Mouse (Mus musculus) testis, adult 2 months (tissue): ENCODE measurements at regions not wholly inside any gene's neighbourhood (a gene's known extent, or its start where the extent isn't known, plus 50 kb on each side); places are given as distances from the start of the nearest gene placed in this dataset.

ENCODE experiments used
- H3K27ac ChIP-seq: fragments of 200-500 bp; 2 replicates; pipeline ENCODE4 v1.5.1; 2012; ENCODE audit warnings: low read depth, low read length; ENCODE audit not compliant: control insufficient read depth, insufficient read depth
- H3K27me3 ChIP-seq: fragments of 200-500 bp; 2 replicates; pipeline ENCODE4 v1.6.1; 2012; ENCODE audit warnings: mild to moderate bottlenecking, low read length, moderate library complexity; ENCODE audit not compliant: control insufficient read depth, insufficient read depth
- H3K36me3 ChIP-seq: fragments of 200-500 bp; 2 replicates; pipeline ENCODE4 v1.6.1; 2012; ENCODE audit warnings: mild to moderate bottlenecking, low read length; ENCODE audit not compliant: control insufficient read depth, insufficient read depth
- H3K4me1 ChIP-seq: fragments of 200-500 bp; 2 replicates; pipeline ENCODE4 v1.6.1; 2012; ENCODE audit warnings: low read length; ENCODE audit not compliant: control insufficient read depth, insufficient read depth
- H3K4me3 ChIP-seq: fragments of 200-500 bp; 2 replicates; pipeline ENCODE4 v1.5.1; 2012; ENCODE audit warnings: low read depth, mild to moderate bottlenecking, low read length, moderate library complexity, mixed read lengths; ENCODE audit not compliant: control insufficient read depth
- CTCF ChIP-seq: fragments of 200-500 bp; IDR thresholded peaks from 2 replicates; pipeline ENCODE4 v1.5.1; 2012; ENCODE audit warnings: low read depth, mild to moderate bottlenecking, inconsistent platforms, low read length, moderate library complexity; ENCODE audit not compliant: control insufficient read depth, insufficient read depth, insufficient replicate concordance
- POLR2A ChIP-seq: fragments of 200-500 bp; IDR thresholded peaks from 2 replicates; pipeline ENCODE4 v1.6.1; 2012; ENCODE audit warnings: low read depth, mild to moderate bottlenecking, inconsistent platforms, low read length, moderate library complexity; ENCODE audit not compliant: control insufficient read depth

GRCm38 (mm10) chr9:116259569-116259968, 84.4 kb upstream of the Tgfbr2 start:
- Histone ChIP-seq H3K4me3 (no peak overlapping the region), H3K36me3 (no peaks in the 10 kb centered on the region), H3K4me1 (no peaks in the 10 kb centered on the region), H3K27ac (no peak overlapping the region), H3K27me3 (no peaks in the 10 kb centered on the region)
- TF ChIP-seq POLR2A (no peak), CTCF (no peak)

- no peak overlapping the region for H3K27ac ChIP-seq
- TF ChIP-seq CTCF (no peak), POLR2A (no peak)
- no peaks in the 10 kb centered on the region; the same call in 1 of the 2 replicates for H3K4me1 ChIP-seq
- H3K4me3 ChIP-seq = no peak overlapping the region
- no peaks in the 10 kb centered on the region for H3K36me3 ChIP-seq
- H3K27me3 ChIP-seq = no peaks in the 10 kb centered on the region
These were observed 78.4 kb upstream of the Tgfbr2 start for GRCm38 (mm10) chr9:116253546-116253945.

GRCm38 (mm10) chr9:116252788-116253187, 77.6 kb upstream of the Tgfbr2 start:
- H3K27me3 ChIP-seq = no peaks in the 10 kb centered on the region
- no peak overlapping the region for H3K4me3 ChIP-seq
- no peaks in the 10 kb centered on the region; the same call in 1 of the 2 replicates for H3K4me1 ChIP-seq
- H3K36me3 ChIP-seq = no peaks in the 10 kb centered on the region
- no peak overlapping the region for H3K27ac ChIP-seq
- TF ChIP-seq CTCF (no peak), POLR2A (no peak)

- Histone ChIP-seq H3K27me3 (no peaks in the 10 kb centered on the region), H3K36me3 (no peaks in the 10 kb centered on the region)
- TF ChIP-seq POLR2A (no peak), CTCF (no peak)
These were observed 74.6 kb upstream of the Tgfbr2 start for GRCm38 (mm10) chr9:116249791-116250190.

GRCm38 (mm10) chr9:116245136-116245535, 70.0 kb upstream of the Tgfbr2 start:
- no peaks in the 10 kb centered on the region for H3K27me3 ChIP-seq
- no peak overlapping the region for H3K4me3 ChIP-seq
- no peaks in the 10 kb centered on the region; the same call in 1 of the 2 replicates for H3K4me1 ChIP-seq
- no peak for TF ChIP-seq CTCF
- TF ChIP-seq POLR2A = no peak
- H3K36me3 ChIP-seq = no peaks in the 10 kb centered on the region
- no peak overlapping the region for H3K27ac ChIP-seq

More at GRCm38 (mm10) chr9:116249791-116250190, 74.6 kb upstream of the Tgfbr2 start:
- Histone ChIP-seq H3K27ac (no peak overlapping the region), H3K4me1 (no peaks in the 10 kb centered on the region; the same call in 1 of the 2 replicates), H3K4me3 (no peak overlapping the region)

GRCm38 (mm10) chr9:116244619-116244899, 69.4 kb upstream of the Tgfbr2 start:
- Histone ChIP-seq H3K27ac (no peak overlapping the region), H3K36me3 (no peaks in the 10 kb centered on the region), H3K4me1 (no peaks in the 10 kb centered on the region; the same call in 1 of the 2 replicates), H3K27me3 (no peaks in the 10 kb centered on the region), H3K4me3 (no peak overlapping the region)
- TF ChIP-seq CTCF (no peak), POLR2A (no peak)

GRCm38 (mm10) chr9:116243775-116244618, 68.8 kb upstream of the Tgfbr2 start:
- TF ChIP-seq CTCF (no peak), POLR2A (no peak)
- H3K36me3 ChIP-seq = no peaks in the 10 kb centered on the region

GRCm38 (mm10) chr9:116241933-116242526, 66.9 kb upstream of the Tgfbr2 start:
- no peak overlapping the region for H3K27ac ChIP-seq
- no peaks in the 10 kb centered on the region for H3K36me3 ChIP-seq
- H3K4me3 ChIP-seq = no peak overlapping the region
- TF ChIP-seq CTCF (no peak), POLR2A (no peak)
- H3K27me3 ChIP-seq = no peaks in the 10 kb centered on the region
- H3K4me1 ChIP-seq = no peaks in the 10 kb centered on the region; the same call in 1 of the 2 replicates

More at GRCm38 (mm10) chr9:116243775-116244618, 68.8 kb upstream of the Tgfbr2 start:
- Histone ChIP-seq H3K4me3 (no peak overlapping the region), H3K27me3 (no peaks in the 10 kb centered on the region), H3K27ac (no peak overlapping the region), H3K4me1 (no peaks in the 10 kb centered on the region; the same call in 1 of the 2 replicates)
